Mouse (Mus musculus) spleen, adult 12 weeks (tissue): ENCODE data around the gene Ptk7.

ENCODE experiments used
- DNase-seq: peaks from one replicate; pipeline ENCODE4 v3.0.0; 2022; ENCODE audit warnings: low spot score

The Ptk7 gene

DNA sequence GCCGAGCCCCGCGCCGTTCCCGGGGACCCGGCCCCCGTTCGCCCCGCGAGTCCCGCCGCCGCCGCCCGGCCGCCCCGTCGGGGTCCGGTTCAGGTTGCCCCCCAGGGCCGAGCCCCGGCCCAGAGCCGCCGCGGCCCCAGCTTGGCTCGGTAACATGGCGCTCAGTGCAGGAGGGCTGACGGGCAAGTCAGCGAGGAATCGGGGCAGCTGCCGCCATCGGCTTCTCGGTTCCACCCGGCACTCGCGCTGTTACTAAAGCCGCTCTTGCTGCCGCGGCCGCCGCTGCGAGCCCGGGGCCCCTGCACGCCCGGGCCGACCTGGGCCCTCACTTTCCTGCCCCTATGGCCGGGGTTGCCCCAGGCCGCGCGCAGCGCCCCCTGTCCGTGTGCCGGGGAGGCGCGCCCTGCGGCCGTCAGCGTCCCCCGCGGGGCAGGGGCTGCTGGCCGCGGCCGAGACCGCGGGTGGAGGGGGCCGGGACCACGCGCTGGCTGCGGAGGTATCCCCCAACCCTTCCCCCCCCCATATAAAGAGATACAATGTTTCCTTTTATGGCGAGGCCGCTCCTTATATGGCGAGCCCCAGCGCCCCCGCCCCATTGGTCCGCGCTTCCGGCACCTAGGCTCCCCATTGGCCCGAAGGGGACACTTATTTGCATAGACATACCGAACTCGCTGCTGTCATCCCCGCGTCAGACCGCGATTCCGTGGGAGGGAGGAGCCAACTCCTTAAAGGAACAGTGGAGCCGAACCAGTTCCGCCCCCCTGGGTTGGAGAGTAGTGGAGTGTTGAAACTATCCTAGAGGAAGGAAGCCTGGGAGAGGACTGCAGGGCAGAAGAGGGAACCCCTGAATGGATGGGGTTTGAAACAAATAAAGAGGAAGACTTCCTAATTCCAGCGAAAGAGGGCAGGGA, 73.4 kb downstream of the Ptk7 start, which contains the start of gene Srf:
Gene Srf, minus strand, starts transcription at position 503 of the 911 bp plus-strand sequence.
- peak; percentile 92 for DNase-seq

DNA sequence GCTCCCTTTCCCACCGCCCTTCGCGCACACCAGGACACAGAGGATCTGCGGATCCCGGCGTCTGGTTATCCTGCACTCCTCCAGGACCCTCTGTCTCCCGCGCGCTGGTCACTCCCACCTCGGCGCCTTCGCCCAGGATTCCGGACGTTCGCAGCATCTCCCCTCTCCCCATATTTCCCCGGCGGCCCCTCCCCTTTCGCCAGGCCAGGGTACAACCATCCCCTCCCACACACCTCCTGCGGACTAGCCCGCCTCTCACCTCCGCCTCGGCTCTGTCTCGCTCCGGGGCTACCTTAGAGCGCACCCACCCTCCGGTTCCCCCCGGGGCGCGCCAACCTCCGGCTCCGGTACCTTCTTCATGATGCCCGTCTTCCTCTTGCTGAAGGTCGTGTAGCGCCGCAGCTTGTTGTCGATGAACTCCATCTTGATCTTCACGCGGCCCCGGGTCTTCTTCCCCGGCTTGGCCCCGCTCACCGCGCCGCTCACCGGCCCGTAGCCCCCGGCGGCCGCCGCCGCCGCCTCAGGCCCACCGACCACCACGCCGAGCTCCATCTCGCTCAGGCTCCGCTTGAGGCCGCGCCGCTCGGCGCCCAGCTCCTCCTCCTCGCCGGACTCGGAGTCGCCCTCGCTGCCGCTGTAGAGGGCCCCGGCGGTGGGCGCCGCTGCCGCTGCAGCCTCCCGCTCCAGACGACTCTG, 74.2 kb downstream of the Ptk7 start:
- DNase-seq: peak; percentile 12

DNA sequence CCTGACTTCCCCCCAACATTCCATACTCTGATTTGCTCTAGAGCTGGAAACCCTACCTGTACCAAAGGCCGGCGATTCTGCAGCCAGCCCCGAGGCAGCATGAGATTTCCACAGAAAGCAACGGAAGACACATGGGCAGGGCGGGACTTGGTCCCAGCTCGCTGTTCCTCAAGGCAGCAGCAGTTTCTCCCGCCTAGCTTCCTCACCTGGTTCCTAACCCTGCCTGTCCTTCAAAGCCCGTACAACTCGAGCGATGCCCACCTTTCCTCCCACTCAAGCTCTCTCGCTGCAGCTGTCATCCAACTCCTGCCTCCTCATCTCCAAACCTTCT, 74.7 kb downstream of the Ptk7 start:
- no peak for DNase-seq

DNA sequence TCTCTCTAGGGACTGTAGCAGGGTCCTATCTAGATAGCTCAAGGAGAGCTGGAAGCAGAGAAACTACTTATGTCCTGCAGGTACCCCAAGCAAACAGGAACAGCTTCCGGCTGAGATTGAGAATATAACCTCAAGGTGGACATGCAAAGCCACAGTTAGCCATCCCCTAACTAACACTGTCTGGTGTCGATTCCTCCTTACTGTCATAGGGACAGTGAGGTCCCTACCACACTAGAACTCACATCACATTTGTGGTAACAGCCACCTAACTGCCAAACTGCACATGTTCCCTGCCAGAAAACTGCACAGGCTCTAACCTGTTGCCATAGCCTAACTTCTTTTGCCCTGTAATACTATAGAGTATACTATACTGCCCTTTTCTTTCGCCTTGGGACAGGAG, 75.4 kb downstream of the Ptk7 start:
- DNase-seq: no peak

DNA sequence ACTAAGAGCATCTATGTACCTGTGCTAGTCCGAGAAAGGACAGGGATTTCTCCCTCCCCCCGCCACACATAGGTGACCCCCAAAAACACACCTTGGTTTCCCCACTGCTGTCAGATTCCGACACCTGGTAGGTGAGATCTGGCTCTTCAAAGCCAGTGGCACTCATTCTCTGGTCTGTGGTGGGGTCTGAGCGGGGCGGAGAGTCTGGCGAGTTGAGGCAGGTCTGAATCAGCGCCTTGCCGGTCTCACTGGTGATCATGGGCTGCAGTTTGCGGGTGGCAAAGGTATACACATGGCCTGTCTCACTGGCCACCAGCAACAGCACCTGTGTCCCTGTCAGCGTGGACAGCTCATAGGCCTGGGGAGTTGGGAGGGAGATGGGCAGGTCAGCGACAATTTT, 75.8 kb downstream of the Ptk7 start:
- DNase-seq: no peak

DNA sequence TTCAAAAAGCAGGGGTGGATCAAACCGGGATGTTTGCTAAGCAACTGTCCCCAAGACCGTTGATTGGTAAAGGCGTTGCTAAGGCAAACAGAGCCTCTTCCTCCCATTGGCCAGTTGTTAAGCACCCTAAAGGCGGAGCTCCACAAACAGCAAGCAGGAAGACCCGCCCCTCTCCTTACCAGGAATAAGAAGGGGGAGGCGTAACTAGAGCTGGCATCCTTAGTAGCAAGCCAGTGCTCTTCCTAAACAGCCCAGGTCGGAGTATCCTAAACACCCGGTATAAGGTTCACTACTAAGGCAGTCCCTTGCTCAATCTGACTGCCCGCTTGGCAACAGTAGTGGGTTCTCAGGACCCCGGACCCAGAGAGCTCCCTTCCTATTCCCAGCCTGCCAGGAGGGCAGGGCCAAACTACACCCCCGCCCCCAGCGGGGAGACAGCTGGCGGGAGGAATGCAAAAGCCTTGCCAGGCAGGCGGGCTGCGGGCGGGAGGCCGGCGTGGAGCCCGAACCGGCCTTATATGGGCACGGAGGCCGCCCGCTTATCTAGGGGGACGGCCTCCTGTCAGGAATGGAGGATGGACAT, 76.4 kb downstream of the Ptk7 start:
- DNase-seq: peak; percentile 12

DNA sequence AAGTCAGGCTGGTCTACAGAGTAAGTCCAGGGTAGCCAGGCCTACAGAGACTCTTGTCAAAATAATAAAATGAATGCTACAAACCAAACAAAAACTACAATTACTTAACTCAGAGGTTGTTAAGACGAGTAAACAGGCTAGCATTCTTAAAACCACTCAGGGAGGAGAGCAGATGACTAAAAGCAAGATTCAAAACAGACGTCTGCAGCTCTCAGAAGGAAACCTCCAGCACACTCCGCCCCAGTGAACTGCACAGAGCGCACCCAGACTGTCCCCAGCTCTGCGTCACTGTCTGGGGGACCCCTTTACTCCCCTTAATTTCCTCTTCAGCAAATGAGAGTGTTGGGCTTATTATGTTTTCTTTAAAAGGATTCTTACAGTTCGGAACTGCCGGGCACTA, 77.2 kb downstream of the Ptk7 start:
- DNase-seq: no peak

DNA sequence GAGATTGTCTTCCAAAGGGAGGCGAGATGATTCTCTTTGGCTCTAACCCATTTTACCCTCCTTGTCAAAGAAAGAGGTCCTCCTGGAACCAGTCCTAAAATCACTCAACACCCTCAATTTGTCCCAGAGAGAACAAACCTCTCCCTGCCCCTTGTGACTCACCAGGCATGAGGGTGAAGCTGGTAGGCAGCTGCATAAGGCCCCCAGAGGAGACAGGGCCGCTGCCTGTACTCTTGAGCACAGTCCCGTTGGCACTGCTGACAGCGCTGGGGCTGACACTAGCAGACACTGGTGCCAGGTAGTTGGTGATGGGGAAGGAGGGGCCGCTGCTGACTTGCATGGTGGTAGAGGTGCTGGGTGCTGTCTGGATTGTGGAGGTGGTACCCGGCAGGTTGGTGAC, 77.9 kb downstream of the Ptk7 start:
- no peak for DNase-seq

DNA sequence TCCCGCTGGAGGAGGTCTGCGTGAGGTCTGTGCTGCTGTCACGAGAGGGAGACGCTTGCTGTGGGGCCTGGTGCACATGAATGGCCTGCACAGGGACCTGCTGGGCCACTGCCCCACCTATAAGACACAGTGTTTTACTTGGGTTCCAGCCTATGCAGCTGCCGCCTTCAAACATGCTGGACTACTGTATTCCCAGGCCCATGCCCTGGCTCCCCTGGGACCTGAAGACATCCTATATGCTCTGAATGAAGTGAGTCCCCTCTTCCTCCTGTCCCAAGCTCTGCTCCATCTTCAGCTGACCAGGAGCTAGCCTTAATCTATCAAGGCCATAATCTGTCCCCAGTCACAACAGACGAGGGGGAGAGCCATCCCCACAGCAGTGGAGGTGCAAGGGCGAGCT, 78.4 kb downstream of the Ptk7 start:
- no peak for DNase-seq

DNA sequence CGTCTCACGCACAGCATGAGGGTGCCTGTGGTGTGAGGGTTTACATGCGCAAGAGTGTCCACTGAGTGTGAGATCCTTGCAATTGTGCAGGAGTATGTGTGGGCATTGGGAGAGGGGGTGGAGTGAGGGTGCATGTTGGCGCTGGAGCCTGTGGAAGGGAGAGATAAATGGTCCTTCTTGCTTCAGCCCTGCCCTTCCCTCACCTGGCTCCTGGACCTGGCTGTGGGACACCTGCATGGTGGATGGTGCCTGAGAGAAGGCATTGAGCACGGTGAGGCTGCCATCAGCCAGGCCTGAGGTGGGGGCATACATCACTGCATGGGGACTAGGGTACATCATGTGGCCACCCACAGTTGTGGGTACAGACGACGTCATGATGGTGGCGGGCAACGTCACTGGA, 79.7 kb downstream of the Ptk7 start:
- no peak for DNase-seq

DNA sequence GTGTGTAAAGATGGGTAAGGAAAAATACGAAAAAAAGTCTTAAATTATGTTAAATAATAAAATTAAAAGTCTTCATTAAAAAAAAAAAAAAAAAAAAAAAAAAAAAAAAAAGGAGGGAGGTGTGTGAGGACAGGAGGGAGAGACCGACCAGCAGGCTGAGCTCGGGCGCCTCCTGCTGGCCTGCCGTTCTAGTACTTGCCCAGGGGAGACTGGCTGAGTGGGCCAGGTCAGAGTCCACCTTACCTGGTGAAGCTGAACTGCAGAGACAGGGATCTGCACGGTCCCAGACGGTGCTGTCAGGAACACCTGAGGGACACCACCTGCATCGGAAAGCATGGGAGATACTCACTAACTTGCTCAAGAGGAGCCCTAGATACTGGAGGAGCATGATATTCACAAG, 80.1 kb downstream of the Ptk7 start:
- no peak for DNase-seq

DNA sequence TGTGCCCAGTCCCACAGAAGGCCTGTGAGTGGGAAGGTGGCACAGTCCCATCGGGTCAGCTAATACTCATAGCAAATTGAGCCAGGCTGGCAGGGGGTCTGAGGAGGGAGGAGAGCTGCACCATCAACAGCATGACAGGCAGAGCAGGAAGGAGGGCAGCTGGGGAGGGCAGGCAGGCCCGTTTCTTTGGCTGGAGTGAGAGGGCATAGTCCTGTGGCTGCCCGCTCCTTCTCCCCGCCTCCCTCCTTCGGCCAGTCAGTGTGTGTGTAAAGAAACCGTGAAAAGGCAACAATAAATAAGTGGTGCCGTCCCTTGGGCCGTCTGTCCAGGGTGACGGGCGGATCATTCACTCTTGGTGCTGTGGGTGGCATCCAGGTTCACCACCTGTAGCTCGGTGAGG, 80.6 kb downstream of the Ptk7 start:
- no peak for DNase-seq

DNA sequence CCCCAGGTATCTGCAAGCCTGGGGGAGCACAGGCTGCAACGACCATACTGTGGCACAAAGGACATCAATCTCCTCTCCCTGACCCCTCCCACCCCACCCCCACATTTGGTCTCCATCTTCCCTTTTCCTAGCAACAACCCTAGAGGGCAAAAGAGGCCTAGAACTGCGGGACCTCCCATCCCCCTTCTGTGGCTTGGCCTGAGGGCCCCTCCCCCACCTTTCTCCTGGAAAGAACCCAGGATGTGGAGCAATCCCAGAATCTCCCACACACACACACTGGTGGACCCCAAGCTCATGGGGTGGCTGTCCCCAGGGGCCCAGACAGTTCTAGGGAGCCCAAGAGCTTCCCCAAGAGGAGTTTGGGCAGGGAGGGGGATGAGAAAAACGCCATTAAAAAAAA, 81.4 kb downstream of the Ptk7 start:
- DNase-seq: no peak

DNA sequence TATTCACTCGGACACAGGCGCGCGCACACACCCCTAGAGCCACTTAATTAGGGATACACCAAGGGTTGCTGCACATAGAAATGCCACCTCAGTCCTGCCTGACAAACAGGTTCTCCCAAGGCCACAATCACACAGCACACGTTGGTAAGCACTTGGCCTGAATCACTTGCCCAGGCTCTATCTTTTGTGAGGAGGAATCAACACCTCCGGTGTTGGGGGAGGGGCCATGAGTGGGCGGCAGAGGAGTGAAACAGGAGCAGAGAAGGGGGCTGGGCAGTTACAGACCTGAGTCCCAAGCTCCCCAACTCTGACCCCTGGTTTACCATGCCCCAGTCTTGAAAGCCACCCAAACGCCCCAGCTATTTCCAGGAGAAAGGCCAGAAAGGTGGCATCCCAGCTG, 82.3 kb downstream of the Ptk7 start:
- no peak for DNase-seq

DNA sequence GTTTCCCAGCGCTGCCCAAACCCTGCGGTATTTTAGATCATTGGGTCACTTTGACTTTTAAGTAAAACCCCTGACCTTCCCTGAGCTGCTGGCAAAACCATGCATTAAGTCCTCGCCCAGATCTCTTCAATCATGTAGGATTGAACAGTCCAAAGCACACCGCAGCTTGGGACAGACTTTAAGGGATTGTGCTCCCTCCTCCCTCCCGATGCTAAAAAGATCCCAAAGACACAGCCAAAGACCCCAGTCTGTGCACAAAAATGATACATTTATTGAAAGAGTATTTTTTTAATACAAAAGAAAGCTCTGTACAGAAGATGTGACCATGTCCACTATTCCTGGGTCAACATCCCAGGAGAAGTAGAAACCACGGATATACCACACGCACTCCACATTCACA, 82.7 kb downstream of the Ptk7 start:
- DNase-seq: no peak

DNA sequence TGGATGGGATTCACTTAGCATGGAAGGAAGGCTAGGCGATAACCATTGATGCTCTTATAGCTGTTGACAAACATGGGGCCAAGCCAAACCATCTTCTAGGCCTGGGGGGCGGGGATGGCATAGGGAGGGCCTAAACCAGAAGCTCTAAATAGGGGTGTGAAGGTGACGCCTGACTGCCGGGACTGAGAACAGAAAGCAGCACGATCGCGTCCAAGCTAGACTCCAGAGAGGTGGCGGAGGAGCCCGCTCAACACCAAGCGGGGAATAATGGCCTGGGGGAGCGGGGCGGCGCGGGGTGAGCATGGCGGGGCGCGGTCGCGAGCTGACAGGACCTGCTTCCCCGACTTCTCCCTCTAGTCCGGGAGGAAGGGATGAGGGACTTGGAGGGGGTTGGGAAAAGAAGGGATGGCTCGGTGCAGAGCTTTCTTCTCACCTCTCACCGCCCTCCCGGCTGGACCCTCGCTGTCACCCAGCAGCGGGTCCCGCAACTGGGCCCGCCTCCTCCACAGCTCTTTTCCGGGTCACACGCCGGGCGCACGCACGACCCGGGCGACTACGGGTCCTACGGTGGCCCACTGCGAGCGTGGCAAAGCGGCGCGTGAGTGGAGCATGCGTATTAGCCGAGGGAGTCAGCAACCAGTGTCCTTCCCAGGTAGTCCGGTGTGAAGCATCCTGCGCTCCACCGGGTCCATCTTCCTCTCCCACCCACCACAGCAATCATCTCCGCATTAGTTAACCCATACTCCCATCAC, 83.3 kb downstream of the Ptk7 start, which contains the start of gene Cul9:
Gene Cul9, minus strand, starts transcription at position 576 of the 752 bp plus-strand sequence.
- no peak for DNase-seq

DNA sequence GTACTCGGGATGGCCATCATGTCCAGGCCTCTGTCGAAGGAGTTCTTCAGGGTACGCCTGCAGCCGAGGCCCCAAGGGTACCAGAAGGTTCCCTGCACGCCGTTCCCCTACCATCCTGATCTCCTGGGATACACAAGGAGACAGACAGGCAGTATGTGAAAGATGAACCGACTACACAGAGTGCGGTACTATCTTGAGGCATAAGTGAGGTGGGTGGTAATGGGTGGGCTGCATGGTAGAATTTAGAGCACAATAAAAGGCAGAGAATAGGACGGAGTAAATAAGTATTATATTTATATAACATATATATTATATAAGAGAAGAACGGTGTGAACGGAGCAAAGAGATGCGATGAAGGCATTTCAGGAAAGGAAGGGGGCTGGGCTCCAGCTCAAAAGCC, 85.6 kb downstream of the Ptk7 start:
- DNase-seq: no peak

DNA sequence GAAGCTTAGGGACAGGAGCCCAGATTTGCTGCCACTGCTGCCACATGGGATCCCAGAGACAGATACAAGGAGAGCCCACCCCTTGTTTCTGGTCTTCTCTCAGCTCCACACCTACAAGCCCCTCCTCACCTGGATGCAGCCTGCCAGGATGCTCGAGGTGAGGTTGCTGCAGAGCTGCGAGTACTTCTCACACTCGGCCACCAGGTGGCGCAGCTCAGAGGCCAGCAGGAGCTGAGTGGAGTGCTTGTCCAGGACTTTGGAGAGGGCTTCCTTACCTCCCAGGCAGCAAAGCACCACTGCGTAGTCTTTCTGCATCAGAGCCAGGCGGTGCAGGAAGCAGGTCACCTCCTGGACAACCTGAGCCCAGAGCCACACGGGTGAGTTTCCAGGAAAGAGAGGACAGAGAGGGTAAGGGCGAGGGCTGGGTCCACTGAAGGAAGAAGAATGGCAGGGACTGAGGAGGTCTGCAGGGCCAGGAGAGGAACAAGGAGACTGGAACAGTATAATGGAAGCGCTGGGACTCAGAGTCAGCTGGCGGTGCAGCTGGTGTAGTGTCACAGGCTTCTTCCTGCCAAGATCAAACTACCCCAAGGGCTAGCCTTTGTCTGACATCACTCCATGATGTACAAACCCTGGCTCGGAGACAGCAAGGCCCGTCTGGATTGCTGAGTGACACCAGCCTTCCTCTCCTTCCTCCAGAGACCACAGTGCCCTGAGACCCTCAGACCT, 103.6 kb downstream of the Ptk7 start:
- peak; percentile 51 for DNase-seq

DNA sequence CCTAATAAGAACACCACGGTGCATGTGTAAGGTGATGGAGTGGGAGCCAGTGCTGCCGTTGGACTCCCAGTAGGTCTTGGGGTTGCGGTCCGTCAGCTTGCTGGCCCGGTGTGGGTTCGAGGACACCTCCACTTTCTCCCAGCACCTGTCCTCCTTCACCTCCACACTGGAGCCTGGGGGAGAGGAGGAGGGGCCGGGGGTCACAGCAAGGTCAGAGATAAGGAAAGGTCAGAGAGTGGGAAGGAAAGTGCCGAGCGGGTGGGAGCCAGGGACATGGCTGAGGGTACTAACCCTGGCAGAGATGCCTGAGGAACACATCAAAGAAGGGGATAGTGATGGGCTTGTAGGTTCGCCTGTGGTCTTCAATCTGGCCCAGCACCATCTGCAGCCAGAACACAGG, 104.2 kb downstream of the Ptk7 start:
- no peak for DNase-seq

DNA sequence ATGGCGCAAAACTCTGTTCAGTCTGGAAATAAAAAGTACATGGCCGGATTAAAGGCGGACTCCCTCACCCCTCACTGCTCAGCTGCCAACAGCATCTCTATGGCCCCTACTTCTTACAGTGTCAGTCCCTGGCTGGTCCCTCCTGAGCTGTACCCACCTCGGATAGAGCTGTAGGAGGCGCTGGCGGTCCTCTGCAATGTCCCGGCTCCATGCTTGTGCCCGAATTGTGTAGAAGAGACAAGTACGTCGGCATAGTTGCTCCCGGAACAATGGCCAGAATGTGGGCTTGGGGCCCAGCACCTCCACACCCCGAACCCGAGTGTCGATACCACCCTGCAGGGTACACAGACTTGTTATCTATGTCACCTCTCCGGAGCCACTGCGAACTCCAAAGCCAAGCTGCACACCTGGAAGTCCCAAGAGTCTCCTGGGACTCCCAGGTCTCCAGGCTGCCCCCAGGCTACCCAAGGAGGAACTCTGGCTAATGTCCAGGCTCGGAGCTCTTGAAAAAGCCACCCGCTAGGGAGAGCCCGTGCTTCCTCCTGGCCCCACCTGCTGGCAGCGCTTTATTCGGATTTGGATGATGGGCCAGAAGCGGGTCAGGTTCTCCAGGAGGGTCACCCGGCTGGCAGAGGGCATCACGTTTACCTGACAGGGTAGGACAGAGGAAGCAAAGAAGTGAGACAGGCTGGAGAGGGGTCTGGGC, 107.2 kb downstream of the Ptk7 start:
- no peak for DNase-seq

DNA sequence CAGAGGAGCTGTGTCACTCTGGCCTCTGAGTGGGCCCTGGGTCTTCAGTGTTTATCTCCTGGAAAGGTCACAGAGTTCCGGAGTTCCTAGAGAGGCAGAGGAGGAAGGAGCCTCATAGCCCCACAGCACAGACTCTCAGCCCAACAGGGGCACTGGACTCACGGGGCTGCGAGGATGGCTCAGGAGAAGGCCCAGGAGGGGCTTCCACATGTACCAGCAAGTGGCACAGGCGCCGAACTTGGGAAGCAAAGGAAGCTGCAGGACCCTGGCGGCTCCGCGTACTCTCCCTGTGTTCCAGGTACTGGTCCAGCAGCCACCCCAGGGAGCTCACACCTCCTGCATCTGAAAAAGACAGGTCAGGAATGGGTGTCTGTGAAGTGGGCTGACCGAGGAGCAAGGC, 108.1 kb downstream of the Ptk7 start:
- no peak for DNase-seq
